Mouse (Mus musculus): ENCODE results near the gene Gm28035. TPM values are rescaled to one million over a fixed set of nuclear protein-coding genes. Genes with fewer than 3 reads are reported as not detected.

Gm28035 gene
- total RNA-seq, 2 experiments from 2014 or later, result 0.55 to 1.2 TPM

DNA sequence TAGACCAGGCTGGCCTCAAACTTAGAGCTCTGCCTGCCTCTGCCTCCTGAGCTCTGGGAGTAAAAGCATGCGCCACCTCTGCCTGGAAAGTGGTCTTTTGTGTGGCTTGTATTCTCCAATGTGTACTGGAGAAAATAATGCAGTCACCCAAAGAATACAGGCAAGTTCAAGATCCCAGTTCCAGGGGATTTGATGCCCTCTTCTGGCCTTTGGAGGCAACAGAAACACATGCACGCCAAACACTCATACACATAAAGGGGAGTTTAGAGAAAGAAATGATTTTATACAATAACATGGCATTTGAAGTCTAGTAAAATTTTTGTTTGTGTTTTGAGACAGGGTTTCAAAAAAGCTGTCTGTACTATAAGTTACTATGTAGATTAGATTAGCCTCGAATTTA is 59.2 kb downstream of the Gm28035 start:
- DNase-seq (ENCODE audit: low spot score), result no peak

DNA sequence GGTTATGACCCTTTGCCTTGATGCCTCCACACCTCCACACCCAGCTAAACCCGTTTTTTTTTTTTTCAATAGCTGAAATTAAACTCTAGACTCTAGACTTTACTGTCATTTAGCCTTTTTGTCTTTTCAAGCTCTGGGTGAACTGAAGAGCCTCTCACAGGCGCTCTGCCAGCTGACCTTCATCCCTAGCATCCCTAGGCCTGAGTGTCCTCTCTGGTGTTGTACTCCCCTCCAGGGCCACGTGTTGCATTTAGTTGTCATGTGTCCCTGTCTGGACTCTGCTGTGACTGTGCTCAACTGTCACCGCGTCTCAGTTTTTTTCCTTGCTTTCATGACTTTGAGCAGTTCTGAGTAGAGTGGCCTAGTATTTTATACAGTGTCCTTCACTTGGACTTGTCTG is 59.6 kb downstream of the Gm28035 start:
- DNase-seq (ENCODE audit: low spot score), result no peak

DNA sequence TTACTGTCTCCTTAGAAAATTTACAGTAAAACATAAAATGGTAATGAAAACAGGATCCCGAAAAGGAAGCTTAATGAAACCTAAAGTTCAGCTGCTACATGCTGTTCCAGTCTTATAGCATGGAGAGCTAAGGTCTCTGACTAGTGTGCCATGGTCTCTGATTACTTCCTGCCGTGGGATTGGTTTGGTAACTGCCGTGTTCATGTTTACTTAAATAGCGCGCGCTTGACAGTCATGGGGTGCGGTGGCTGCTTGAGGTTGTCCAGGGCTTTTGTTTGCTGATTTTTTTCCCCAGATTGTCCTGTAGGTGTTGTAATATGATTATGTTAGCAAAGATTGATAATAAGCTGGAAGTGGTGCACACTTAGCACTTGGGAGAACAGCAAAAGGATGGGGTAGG is 65.7 kb downstream of the Gm28035 start:
- no peak for DNase-seq (ENCODE audit: low spot score)

DNA sequence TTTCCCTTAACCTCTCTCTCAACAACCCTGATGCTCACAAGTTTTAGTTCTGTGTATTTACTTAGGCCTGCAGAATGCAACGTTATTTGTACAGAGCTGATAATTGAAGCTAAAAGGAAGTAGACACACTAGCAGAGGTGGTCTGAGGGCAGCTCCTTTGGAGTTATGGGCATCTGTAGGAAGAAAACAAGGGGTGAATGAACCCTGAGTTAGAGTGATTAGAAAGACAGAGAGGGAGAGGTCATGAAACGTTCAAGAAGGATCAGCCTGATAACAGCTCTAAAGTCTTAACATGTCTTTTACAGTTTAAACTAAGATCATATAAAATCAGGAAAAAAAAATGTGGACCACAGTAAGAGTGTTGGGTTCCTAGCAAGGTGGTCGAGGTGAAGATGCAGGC is 69.0 kb downstream of the Gm28035 start:
- no peak for DNase-seq (ENCODE audit: low spot score)

DNA sequence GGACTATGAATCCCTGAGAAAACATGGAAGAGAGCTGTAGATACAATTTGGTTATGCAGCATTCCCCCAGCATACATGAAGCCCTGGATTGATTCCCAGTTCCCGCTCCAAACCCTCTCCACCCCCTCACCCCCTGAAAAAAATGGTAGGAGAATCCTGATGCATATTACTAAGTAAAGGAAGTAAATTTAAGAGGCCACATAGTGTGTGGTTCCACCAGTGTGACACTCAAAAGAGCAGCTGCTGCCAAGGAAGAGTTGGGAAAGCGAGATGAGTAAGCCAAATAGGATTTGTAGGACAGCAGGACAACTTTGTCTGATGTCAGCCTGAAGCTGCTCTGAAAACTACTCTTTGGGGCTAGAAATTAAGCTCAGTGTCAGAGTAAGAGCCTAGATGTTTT is 71.1 kb downstream of the Gm28035 start:
- DNase-seq (ENCODE audit: low spot score), result no peak

DNA sequence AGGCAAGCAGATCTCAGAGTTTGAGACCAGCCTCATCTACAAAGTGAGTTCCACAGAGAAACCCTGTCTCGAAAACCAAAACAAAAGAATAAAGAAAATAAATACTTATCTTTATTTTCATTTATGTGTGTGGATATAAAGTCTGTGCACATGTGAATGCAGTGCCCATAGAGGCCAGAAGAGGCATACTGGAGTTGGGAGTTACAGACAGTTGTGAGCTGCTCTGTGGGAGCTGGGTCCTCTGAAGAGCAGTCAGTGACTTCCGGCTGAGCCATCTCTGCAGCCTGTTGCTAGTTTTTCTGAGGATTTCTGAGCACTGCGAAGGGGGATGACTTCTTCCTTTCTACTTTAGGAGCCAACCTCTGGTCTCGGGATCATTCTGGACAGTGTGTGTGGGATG is 75.8 kb downstream of the Gm28035 start:
- no peak for DNase-seq (ENCODE audit: low spot score)

DNA sequence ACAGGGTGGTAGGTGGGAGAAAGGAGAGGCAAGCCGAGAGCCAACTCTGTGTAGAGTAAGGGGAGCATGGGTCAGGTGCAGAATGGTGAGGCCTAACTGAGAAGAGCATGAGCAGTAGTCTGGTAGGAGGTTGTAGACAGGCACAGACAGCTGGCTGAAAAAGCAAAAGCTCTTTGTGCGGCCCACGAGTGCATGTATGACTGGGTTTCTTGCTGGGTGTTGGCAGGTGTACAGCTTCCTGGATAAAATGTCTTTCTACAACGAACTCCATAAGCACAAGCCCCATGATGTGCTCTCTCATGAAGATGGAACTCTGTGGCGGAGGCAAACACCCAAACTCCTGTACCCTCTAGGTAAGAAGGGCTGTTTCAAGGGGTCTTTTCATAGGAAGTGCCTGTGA is 76.6 kb downstream of the Gm28035 start:
- no peak for DNase-seq (ENCODE audit: low spot score)

DNA sequence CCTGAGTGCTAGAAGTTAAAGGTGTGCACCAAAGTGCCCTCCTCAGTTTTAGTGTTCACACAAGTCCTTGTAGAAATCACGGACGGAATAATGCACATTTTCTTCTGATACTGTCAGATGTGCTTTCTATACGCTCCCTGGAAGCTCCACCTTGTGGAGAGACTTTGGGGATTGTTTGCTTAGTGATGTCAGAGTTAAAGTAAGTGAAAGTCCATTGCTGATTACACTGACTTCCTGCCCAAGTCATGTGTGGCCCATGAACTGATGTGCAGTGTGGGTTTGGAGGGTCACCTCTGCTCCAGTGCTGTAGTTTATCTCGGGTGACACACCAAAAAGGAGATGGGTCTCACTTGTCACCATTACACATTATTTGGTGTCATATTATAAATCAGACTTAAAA is 78.9 kb downstream of the Gm28035 start:
- no peak for DNase-seq (ENCODE audit: low spot score)

DNA sequence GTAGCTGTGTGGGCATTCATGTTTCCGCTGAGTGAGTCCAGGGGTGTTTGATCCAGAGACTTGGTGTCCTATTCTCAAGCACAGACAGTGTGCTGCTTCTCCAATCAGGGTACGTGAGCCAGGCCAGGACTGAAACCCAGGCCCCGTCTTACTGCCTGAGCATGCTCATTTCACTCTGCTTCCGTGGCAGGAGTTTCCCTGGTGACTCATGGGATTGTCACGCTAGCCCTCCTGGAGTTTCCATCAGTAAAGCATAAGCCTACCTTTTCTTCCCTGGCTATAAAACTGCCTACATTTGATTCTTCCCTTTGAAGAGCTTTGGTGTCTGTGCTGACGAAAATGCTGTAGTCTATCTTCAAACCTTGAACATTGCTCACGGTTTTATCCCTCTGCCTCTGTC is 82.7 kb downstream of the Gm28035 start:
- no peak for DNase-seq (ENCODE audit: low spot score)

DNA sequence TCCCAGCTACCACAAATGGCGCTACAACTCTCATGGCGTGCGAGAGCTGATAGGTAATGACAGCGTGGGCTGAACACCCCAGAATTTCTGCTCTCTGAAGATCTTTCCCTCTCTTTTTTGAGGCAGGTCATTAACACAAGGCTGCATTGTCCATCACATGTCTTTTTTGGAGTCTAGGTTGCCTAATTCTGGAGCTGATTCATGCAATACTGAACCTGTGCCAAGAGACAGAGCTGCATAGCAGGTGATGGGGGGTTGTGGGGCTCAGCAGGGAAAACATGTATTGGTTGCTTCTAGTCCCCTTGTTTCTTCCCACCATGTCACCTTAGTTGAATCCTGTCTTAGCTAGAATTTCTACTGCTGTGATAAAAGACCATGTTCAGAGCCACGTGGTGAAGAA is 84.9 kb downstream of the Gm28035 start:
- DNase-seq (ENCODE audit: low spot score), result no peak

DNA sequence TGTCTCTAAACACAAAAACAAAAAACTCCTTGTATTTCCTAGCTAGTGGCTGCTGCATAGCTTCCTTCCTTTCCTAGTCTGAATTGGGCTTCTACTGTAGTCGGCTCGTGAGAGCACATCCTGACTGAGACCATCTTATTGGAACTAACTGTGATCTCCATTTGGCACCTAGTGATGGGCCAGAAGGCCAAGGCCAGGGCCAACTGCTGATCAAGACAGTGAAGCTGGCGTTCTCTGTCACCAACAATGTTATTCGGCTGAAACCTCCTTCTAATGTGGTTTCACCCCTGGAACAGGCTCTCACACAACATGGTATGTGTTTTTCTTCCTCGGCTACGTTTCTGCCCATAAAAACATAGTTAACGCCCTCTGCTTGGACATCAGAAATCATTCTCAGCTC is 86.9 kb downstream of the Gm28035 start:
- no peak for DNase-seq (ENCODE audit: low spot score)

DNA sequence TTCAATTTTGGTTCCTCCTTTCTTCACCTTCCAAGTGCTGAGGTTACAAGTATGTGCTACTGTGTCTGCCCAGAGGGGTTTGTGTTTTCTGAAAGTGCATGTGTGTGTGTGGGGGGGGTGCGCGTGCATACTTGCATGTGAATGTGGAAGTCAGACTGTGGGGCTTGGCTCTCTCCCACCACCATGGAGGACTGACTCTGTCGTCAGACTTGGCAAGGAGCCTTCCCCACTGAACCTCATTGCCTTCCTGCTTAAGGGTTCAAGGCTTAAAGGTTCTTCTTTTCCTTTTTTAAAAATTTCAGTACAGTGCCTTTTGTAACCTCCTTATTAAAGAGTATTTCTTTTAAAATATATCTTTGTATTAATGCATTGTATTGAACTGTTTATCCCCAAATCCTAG is 88.4 kb downstream of the Gm28035 start:
- DNase-seq (ENCODE audit: low spot score), result no peak

Other genes with a start within 250 kb of the Gm28035 start
- gene Wdr34, start 191.7 kb upstream of the Gm28035 start, total RNA-seq (2021), result 1 to 10 TPM; 3.6 to 4.3 TPM
- gene Set, start 183.2 kb upstream of the Gm28035 start, total RNA-seq (2021), result 100 to 1,000 TPM in 1 of 2 experiments, 10 to 100 TPM in 1; 87.1 to 104 TPM
- gene Pkn3, start 162.9 kb upstream of the Gm28035 start, total RNA-seq (2021), result 1 to 10 TPM; 2.5 to 3.9 TPM
- 1 to 10 TPM; 2.1 to 2.8 TPM for gene Zdhhc12, start 146.9 kb upstream of the Gm28035 start, total RNA-seq (2021)
- 10 to 100 TPM; 23.5 to 24.1 TPM for gene Zer1, start 116.0 kb upstream of the Gm28035 start, total RNA-seq (2021)
- 10 to 100 TPM; 11.7 to 12.0 TPM for gene Tbc1d13, start 106.8 kb upstream of the Gm28035 start, total RNA-seq (2021)
- gene Endog, start 69.1 kb upstream of the Gm28035 start, total RNA-seq (2021), result 10 to 100 TPM; 50.1 to 52.0 TPM
- gene Spout1, start 62.1 kb upstream of the Gm28035 start, total RNA-seq (2021), result 1 to 10 TPM; 4.2 to 4.7 TPM
- 10 to 100 TPM; 25.3 to 26.9 TPM for gene Kyat1, start 34.7 kb upstream of the Gm28035 start, total RNA-seq (2021)
- 10 to 100 TPM; 24.5 to 28.4 TPM for gene Lrrc8a, start 2.9 kb upstream of the Gm28035 start, total RNA-seq (2021)
- 10 to 100 TPM; 10.4 to 18.7 TPM for gene Phyhd1, start 25.6 kb downstream of the Gm28035 start, total RNA-seq (2021)
- 1 to 10 TPM in 1 of 2 experiments, not detected in 1; 1.1 TPM for gene Gm28038, start 40.5 kb downstream of the Gm28035 start, total RNA-seq (2021)
- 10 to 100 TPM; 20.9 to 22.4 TPM for gene Dolk, start 45.8 kb downstream of the Gm28035 start, total RNA-seq (2021)
- gene Nup188, start 45.8 kb downstream of the Gm28035 start, total RNA-seq (2021), result 1 to 10 TPM; 6.8 to 7.8 TPM
- 10 to 100 TPM; 15.7 to 17.5 TPM for gene Sh3glb2, start 118.8 kb downstream of the Gm28035 start, total RNA-seq (2021)
- 10 to 100 TPM; 24.8 to 31.0 TPM for gene Miga2, start 123.7 kb downstream of the Gm28035 start, total RNA-seq (2021)
- 1 to 10 TPM; 4.9 to 6.9 TPM for gene Dolpp1, start 151.7 kb downstream of the Gm28035 start, total RNA-seq (2021)
- gene Crat, start 175.2 kb downstream of the Gm28035 start, total RNA-seq (2021), result 100 to 1,000 TPM; 378 to 382 TPM
- gene Ptpa, start 175.5 kb downstream of the Gm28035 start, total RNA-seq (2021), result 10 to 100 TPM; 62.9 to 65.1 TPM
- gene Ier5l, start 233.7 kb downstream of the Gm28035 start, total RNA-seq (2021), result 1 to 10 TPM; 1.0 to 1.7 TPM

Data from gastrocnemius, adult 18-20 months (tissue).